Mouse (Mus musculus): Measurements from ENCODE around the gene Keap1.

DNA sequence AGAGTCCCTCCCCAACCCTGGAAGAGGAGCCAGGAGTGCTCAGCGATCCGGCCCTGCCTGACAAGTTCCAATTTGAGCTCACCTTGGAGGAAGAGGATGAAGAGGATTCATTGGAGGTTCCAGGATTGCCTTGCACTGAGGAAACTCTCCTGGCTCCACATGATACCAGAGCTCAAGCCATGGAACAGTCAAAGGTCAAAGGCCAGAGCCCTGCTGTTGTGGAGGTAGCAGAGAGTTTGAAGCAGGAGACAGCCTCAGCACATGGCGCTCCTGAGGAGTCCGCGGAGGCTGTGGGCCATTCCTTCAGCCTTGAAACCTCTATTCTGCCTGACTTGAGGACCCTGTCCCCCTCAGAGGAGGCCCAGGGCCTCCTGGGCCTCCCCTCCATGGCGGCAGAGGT, 28.3 kb downstream of the Keap1 start:
- TF ChIP-seq EP300 (IDR thresholded peaks at IDR 0.05; ENCODE audit: low read depth) (no peak), CTCF (IDR thresholded peaks at IDR 0.05; ENCODE audit: low read depth) (no peak)
